Mouse (Mus musculus): Measurements from ENCODE around the gene Syne1.

DNA sequence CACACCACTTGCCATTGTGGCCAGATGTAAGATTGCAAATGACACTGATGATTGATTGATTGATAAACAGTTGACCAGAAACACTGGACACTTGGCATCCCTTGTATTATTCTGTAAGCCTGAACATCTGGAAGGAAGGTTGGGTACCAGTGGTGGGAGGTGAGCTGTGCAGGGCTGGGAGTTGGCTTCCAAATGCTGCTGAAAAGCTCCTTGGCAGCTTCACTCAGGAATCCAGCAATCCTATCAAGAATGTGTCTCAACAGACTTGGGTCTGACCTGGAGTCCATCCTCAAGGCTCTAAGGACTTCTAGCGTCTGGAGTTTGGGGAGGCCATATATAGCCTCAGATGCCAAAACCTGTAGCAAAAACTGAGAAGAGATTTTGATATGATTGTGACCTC lies 536.3 kb downstream of the Syne1 start:
- TF ChIP-seq CTCF (IDR thresholded peaks at IDR 0.05; ENCODE audit: extremely low read depth, insufficient read depth, insufficient read length, insufficient replicate concordance) (no peak), POLR2A (IDR thresholded peaks at IDR 0.05; ENCODE audit: low read depth, low read length) (no peak)
